ENCODE assay signal across 34 mouse cellular contexts in the genomic region with DNA sequence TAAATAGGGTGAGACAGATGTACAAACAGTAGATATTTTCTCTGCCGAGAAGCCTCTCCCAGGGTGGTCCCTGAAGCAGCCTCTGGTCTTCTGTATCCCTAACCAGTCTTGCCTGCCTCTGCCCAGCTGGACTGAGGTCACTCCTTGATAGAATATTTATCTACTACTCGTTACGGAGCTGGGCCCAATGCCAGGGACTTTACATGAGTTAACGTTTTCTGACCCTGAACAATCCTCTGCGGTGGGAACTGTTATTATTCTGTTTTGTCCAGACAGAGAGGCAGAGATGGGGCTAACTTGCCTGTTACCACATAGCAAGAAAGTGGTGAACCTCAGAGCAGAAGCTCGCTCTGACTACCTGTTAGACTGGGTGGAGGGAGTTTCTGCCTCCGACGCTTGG. TPM values are rescaled to one million over a fixed set of nuclear protein-coding genes. Genes with fewer than 3 reads are reported as not detected.
A peak's percentile ranks its signal among the peaks of the same experiment; 100 is the strongest.
DNase-seq lines count a peak whose midpoint lies in the region; ATAC-seq and TF ChIP-seq lines count a peak whose summit lies in the region.
"Had no signal": no experiment of that assay in that cellular context is flagged by ENCODE, and none has a peak within 500 bp of the region (broad histone marks: within the 10 kb centered on the region; RNA-seq: fewer than 3 reads in every experiment).

No protein-coding gene starts in this region.

- no peaks in the 10 kb centered on the region for H3K9me3 ChIP-seq in hindbrain, embryonic 13.5 days
- H3K9me3 ChIP-seq: embryonic facial prominence, embryonic 10.5 days; embryonic facial prominence, embryonic 15.5 days; forebrain, embryonic 13.5 days; hindbrain, embryonic 12.5 days; kidney, embryonic 15.5 days; limb, embryonic 13.5 days; megakaryocyte, embryonic 14.5 days; midbrain, embryonic 12.5 days; neural tube, embryonic 13.5 days had no signal

- 53% methylated on average over 8 of the region's 8 CpGs for WGBS in hindbrain, embryonic 13.5 days

- in situ Hi-C loops in Patski (cut with MboI; ENCODE audit: low pct_unique_long_range_greater_than_20kb) = no loop called here

- CTCF ChIA-PET in Patski (lab: Charles Lee) = no interaction called here

- H3K36me3 ChIP-seq in hindbrain, embryonic 13.5 days = no peaks in the 10 kb centered on the region
- H3K36me3 ChIP-seq: embryonic facial prominence, embryonic 10.5 days; embryonic facial prominence, embryonic 15.5 days; hindbrain, embryonic 12.5 days; kidney, embryonic 15.5 days; limb, embryonic 13.5 days; midbrain, embryonic 12.5 days; neural tube, embryonic 13.5 days had no signal

- no peak overlapping the region for H3K27ac ChIP-seq in hindbrain, embryonic 13.5 days
- H3K27ac ChIP-seq: embryonic facial prominence, embryonic 10.5 days; embryonic facial prominence, embryonic 15.5 days; forebrain, embryonic 13.5 days; hindbrain, embryonic 12.5 days; kidney, embryonic 15.5 days; layer of hippocampus, adult 2 months; limb, embryonic 13.5 days; midbrain, embryonic 12.5 days; neural tube, embryonic 13.5 days; stomach, postnatal 0 days had no signal

- no peaks in the 10 kb centered on the region for H3K27me3 ChIP-seq in Patski
- H3K27me3 ChIP-seq in hindbrain, embryonic 13.5 days = peaks cover 19% of the 10 kb centered on the region; the same call in 1 of the 2 replicates
- H3K27me3 ChIP-seq: forebrain, embryonic 13.5 days; neural tube, embryonic 13.5 days had no signal

- no peak overlapping the region for H3K9ac ChIP-seq in hindbrain, embryonic 13.5 days
- H3K9ac ChIP-seq: embryonic facial prominence, embryonic 15.5 days; forebrain, embryonic 13.5 days; hindbrain, embryonic 12.5 days; kidney, embryonic 15.5 days; limb, embryonic 13.5 days; midbrain, embryonic 12.5 days; neural tube, embryonic 13.5 days had no signal

- POLR2A ChIA-PET in Patski (lab: Charles Lee) = no interaction called here

- no peak overlapping the region for H3K4me2 ChIP-seq in hindbrain, embryonic 13.5 days
- H3K4me2 ChIP-seq: embryonic facial prominence, embryonic 15.5 days; forebrain, embryonic 13.5 days; hindbrain, embryonic 12.5 days; kidney, embryonic 15.5 days; limb, embryonic 13.5 days; liver, embryonic 11.5 days; midbrain, embryonic 12.5 days; neural tube, embryonic 13.5 days had no signal

- peaks cover 20% of the 10 kb centered on the region for H3K4me1 ChIP-seq in hindbrain, embryonic 13.5 days (replicated peaks)
- H3K4me1 ChIP-seq: midbrain, embryonic 12.5 days had no signal

- DNase-seq in ovary, adult 18-20 months (ENCODE audit: low spot score) = peak; percentile 14
- DNase-seq in ovary, postnatal 10 days (ENCODE audit: low spot score) = no peak
- peak; percentile 51 for DNase-seq in Patski (ENCODE audit: low read depth, low spot score)
- DNase-seq in adrenal gland, adult 8-10 months = peak; percentile 47
- DNase-seq in urinary bladder, postnatal 25 days (ENCODE audit: low spot score) = no peak
- DNase-seq: B cell, adult 2 months; cerebellum, adult 18-20 months; cerebellum, postnatal 14 days; gastrocnemius, postnatal 14 days; kidney, adult 11 months; lung, postnatal 4 days; right cerebral cortex, adult 18-20 months; thymus, postnatal 4 days had no signal

- TF ChIP-seq CTCF in Patski (IDR thresholded peaks at IDR 0.05) = no peak

- peak; percentile 34 for ATAC-seq in Patski
- ATAC-seq in hindbrain, embryonic 13.5 days (ENCODE audit: low FRiP score) = no peak
- ATAC-seq: forebrain, embryonic 13.5 days had no signal

- no peak overlapping the region for H3K4me3 ChIP-seq in hindbrain, embryonic 13.5 days
- H3K4me3 ChIP-seq: embryonic facial prominence, embryonic 10.5 days; embryonic facial prominence, embryonic 15.5 days; forebrain, embryonic 13.5 days; hindbrain, embryonic 12.5 days; kidney, embryonic 15.5 days; layer of hippocampus, adult 2 months; limb, embryonic 13.5 days; megakaryocyte, embryonic 14.5 days; midbrain, embryonic 12.5 days; neural tube, embryonic 13.5 days had no signal

RNA-seq across cellular contexts. Expression of a gene that starts 15.5 kb away (rescaled TPM):
- 0.04 TPM for polyA plus RNA-seq in Patski (2021)
- under 1 TPM in 3 of 4 experiments, not detected in 1; 0.18 to 0.38 (median 0.21) TPM for total RNA-seq in adrenal gland, adult 8-10 months (2022)
- 0.18 and 0.25 TPM in 2 replicates for polyA plus RNA-seq in hindbrain, embryonic 13.5 days (2015; fragmentation: Nextera tagmentation; extraction: Ambion mirVana)
- total RNA-seq: granulocyte monocyte progenitor cell, adult 5-6 weeks; layer of hippocampus, adult 2 months; layer of hippocampus, postnatal 14 days; left cerebral cortex, adult 8-10 months; left cerebral cortex, postnatal 36 days had no signal
- polyA plus RNA-seq: forebrain, embryonic 13.5 days; spleen, adult 2 months had no signal

RNA-seq across cellular contexts. Expression of a gene that starts 19.6 kb away (rescaled TPM):
- polyA plus RNA-seq in Patski (2021) = 23.5 TPM
- not detected for total RNA-seq in adrenal gland, adult 8-10 months (2022)
- polyA plus RNA-seq in hindbrain, embryonic 13.5 days (2015; fragmentation: Nextera tagmentation; extraction: Ambion mirVana) = 0.26 TPM in 1 of 2 replicates, not detected in the other
- total RNA-seq: gastrocnemius, postnatal 14 days; granulocyte monocyte progenitor cell, adult 5-6 weeks; heart, postnatal 25 days; layer of hippocampus, adult 2 months; layer of hippocampus, postnatal 14 days; left cerebral cortex, adult 8-10 months; left cerebral cortex, postnatal 36 days had no signal
- polyA plus RNA-seq: embryonic facial prominence, embryonic 10.5 days; forebrain, embryonic 13.5 days; heart, embryonic 14.5 days; limb, embryonic 13.5 days; liver, embryonic 11.5 days; midbrain, embryonic 12.5 days; neural tube, embryonic 13.5 days; spleen, adult 2 months; thymus, postnatal 0 days had no signal

RNA-seq across cellular contexts. Expression of a gene that starts 42.8 kb away (rescaled TPM):
- polyA plus RNA-seq in Patski (2021) = 0.05 TPM
- total RNA-seq in adrenal gland, adult 8-10 months (2022) = not detected
- polyA plus RNA-seq in hindbrain, embryonic 13.5 days (2015; fragmentation: Nextera tagmentation; extraction: Ambion mirVana) = 0.30 and 0.54 TPM in 2 replicates
- total RNA-seq: gastrocnemius, postnatal 14 days; left cerebral cortex, adult 8-10 months; left cerebral cortex, postnatal 36 days had no signal
- polyA plus RNA-seq: forebrain, embryonic 13.5 days; neural tube, embryonic 13.5 days had no signal

RNA-seq across cellular contexts. Expression of a gene that starts 59.7 kb away (rescaled TPM):
- 0.12 TPM for polyA plus RNA-seq in Patski (2021)
- 1 to 10 TPM; 3.1 to 7.0 (median 4.5) TPM for total RNA-seq in adrenal gland, adult 8-10 months (2022)
- polyA plus RNA-seq in hindbrain, embryonic 13.5 days (2015; fragmentation: Nextera tagmentation; extraction: Ambion mirVana) = 20.6 and 23.4 TPM in 2 replicates
- total RNA-seq: granulocyte monocyte progenitor cell, adult 5-6 weeks had no signal

Comparison
In these comparisons a context has a peak if more than half of its experiments do, and no peak if none do; other contexts are left out.
1. DNase-seq: peak in ovary, adult 18-20 months (single experiment), Patski (single experiment) and adrenal gland, adult 8-10 months (single experiment); none in ovary, postnatal 10 days (single experiment) and urinary bladder, postnatal 25 days (single experiment).
2. RNA of a gene that starts 19.6 kb away (polyA plus RNA-seq): 23.5 TPM in Patski (single experiment); 0.26 TPM in hindbrain, embryonic 13.5 days; every median in the first group is over 10 times any median in the second.